ENCODE assay signal across 23 mouse cellular contexts in the genomic region with DNA sequence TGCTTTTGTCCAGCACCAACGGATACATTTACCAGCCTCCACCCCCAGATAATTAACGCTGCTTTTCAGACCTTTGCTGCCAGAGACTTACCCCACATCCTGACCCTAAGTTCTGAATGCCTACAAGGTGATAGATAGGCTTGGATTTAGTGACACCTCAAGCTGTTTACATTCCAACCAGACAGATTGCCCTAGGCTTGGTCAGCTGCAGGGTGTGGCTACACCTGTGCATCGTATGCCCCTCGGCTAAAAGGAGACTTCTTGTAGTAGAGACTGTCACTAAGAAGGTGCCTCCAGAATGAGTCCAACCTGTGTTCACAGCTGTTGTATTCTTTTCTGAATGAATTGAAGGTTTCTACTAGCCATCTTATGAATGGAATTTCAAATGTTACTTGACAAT.
DNase-seq lines count a peak whose midpoint lies in the region; ATAC-seq and TF ChIP-seq lines count a peak whose summit lies in the region.
"Had no signal": no experiment of that assay in that cellular context is flagged by ENCODE, and none has a peak within 500 bp of the region (broad histone marks: within the 10 kb centered on the region; RNA-seq: fewer than 3 reads in every experiment).

No protein-coding gene starts in this region.

- WGBS in midbrain, embryonic 11.5 days = 75% methylated on average over 4 of the region's 4 CpGs
- WGBS in midbrain, embryonic 14.5 days = 83% methylated on average over 4 of the region's 4 CpGs

- no peak overlapping the region for H3K9ac ChIP-seq in midbrain, embryonic 11.5 days (ENCODE audit: low read length)
- no peak overlapping the region for H3K9ac ChIP-seq in midbrain, embryonic 14.5 days (replicated peaks; ENCODE audit: low read length)
- H3K9ac ChIP-seq in ES-E14 (ENCODE audit: insufficient read depth, low read depth, low read length, poor library complexity, severe bottlenecking) = no peak overlapping the region
- H3K9ac ChIP-seq: embryonic facial prominence, embryonic 12.5 days; forebrain, embryonic 13.5 days; forebrain, embryonic 15.5 days; forebrain, postnatal 0 days had no signal

- in situ Hi-C loops in ES-E14 (cut with MboI; ENCODE audit: low sequenced_read_pairs in 2 of 2, unreplicated experiment in 2 of 2) = no loop called here

- H3K9me3 ChIP-seq in midbrain, embryonic 11.5 days (ENCODE audit: control insufficient read depth, low read length) = no peaks in the 10 kb centered on the region
- H3K9me3 ChIP-seq in midbrain, embryonic 14.5 days (ENCODE audit: control insufficient read depth, low read length) = no peaks in the 10 kb centered on the region
- no peaks in the 10 kb centered on the region for H3K9me3 ChIP-seq in ES-E14 (ENCODE audit: control insufficient read depth, insufficient read depth, low read depth, low read length)
- H3K9me3 ChIP-seq: embryonic facial prominence, embryonic 10.5 days; embryonic facial prominence, embryonic 12.5 days; forebrain, embryonic 13.5 days; forebrain, embryonic 15.5 days had no signal

- no peaks in the 10 kb centered on the region for H3K27me3 ChIP-seq in midbrain, embryonic 11.5 days (ENCODE audit: control insufficient read depth, insufficient read depth, low read length)
- H3K27me3 ChIP-seq in midbrain, embryonic 14.5 days (ENCODE audit: control insufficient read depth, insufficient read depth, low read length) = no peaks in the 10 kb centered on the region
- H3K27me3 ChIP-seq: CH12.LX; embryonic facial prominence, embryonic 12.5 days; forebrain, embryonic 13.5 days; forebrain, embryonic 15.5 days had no signal

- ATAC-seq in midbrain, embryonic 11.5 days (ENCODE audit: low FRiP score) = 0 out of 2 replicates have a peak, but pooled peaks have one; percentile 22
- no peak for ATAC-seq in midbrain, embryonic 14.5 days (ENCODE audit: low FRiP score, low TSS enrichment)
- ATAC-seq: CD4-positive, CD25-positive, alpha-beta regulatory T cell, adult 4 months; forebrain, embryonic 13.5 days; forebrain, embryonic 15.5 days; forebrain, postnatal 0 days had no signal

- DNase-seq in midbrain, embryonic 11.5 days (ENCODE audit: low spot score, missing footprints) = no peak
- no peak for DNase-seq in midbrain, embryonic 14.5 days
- peak; percentile 42 for DNase-seq in ES-E14 (ENCODE audit: low read depth, low spot score)
- peak; percentile 53 for DNase-seq in ZHBTc4 (ENCODE audit: low read depth, low spot score)
- no peak for DNase-seq in embryo, embryonic 11 days
- DNase-seq in frontal cortex, postnatal 14 days (ENCODE audit: low spot score in 2 of 2) = no peak
- DNase-seq: adrenal gland, adult 2 months; adrenal gland, postnatal 10 days; adrenal gland, postnatal 25 days; B cell, adult 2 months; cerebellum, adult 11 months; cerebellum, adult 18-20 months; cerebellum, adult 8-10 months; cerebellum, adult 9-11 months; cerebellum, postnatal 14 days; cerebellum, postnatal 36 days; forebrain, postnatal 0 days had no signal

- H3K27ac ChIP-seq in midbrain, embryonic 11.5 days (ENCODE audit: low read depth, low read length) = no peak overlapping the region
- H3K27ac ChIP-seq in midbrain, embryonic 14.5 days (replicated peaks; ENCODE audit: low read depth, low read length) = no peak overlapping the region
- no peak overlapping the region for H3K27ac ChIP-seq in ES-E14 (ENCODE audit: insufficient read depth, low read depth, low read length, poor library complexity, severe bottlenecking)
- H3K27ac ChIP-seq: embryonic facial prominence, embryonic 10.5 days; embryonic facial prominence, embryonic 12.5 days; forebrain, embryonic 13.5 days; forebrain, embryonic 15.5 days had no signal

- H3K36me3 ChIP-seq in midbrain, embryonic 11.5 days (ENCODE audit: control insufficient read depth, insufficient read depth, low read length) = no peaks in the 10 kb centered on the region
- no peaks in the 10 kb centered on the region for H3K36me3 ChIP-seq in midbrain, embryonic 14.5 days (ENCODE audit: control insufficient read depth, insufficient read depth, low read length)
- H3K36me3 ChIP-seq in ES-E14 (ENCODE audit: control insufficient read depth, insufficient read depth, low read length, poor library complexity, severe bottlenecking) = no peaks in the 10 kb centered on the region
- H3K36me3 ChIP-seq: embryonic facial prominence, embryonic 10.5 days; embryonic facial prominence, embryonic 12.5 days; forebrain, embryonic 15.5 days had no signal

- no peak overlapping the region for H3K4me3 ChIP-seq in midbrain, embryonic 11.5 days (ENCODE audit: low read depth, low read length)
- H3K4me3 ChIP-seq in midbrain, embryonic 14.5 days (replicated peaks; ENCODE audit: low read depth, low read length) = no peak overlapping the region
- H3K4me3 ChIP-seq in ES-E14 (ENCODE audit: insufficient read depth in 1 of 2, low read depth in 1 of 2, low read length in 2 of 2, poor library complexity in 1 of 2, severe bottlenecking in 1 of 2) = no peak overlapping the region
- H3K4me3 ChIP-seq: embryonic facial prominence, embryonic 10.5 days; embryonic facial prominence, embryonic 12.5 days; forebrain, embryonic 13.5 days; forebrain, embryonic 15.5 days had no signal

- no peak overlapping the region for H3K4me2 ChIP-seq in midbrain, embryonic 11.5 days
- no peak overlapping the region for H3K4me2 ChIP-seq in midbrain, embryonic 14.5 days (ENCODE audit: low read length)
- H3K4me2 ChIP-seq: embryonic facial prominence, embryonic 12.5 days; forebrain, embryonic 13.5 days; forebrain, embryonic 15.5 days had no signal

- no peaks in the 10 kb centered on the region for H3K4me1 ChIP-seq in midbrain, embryonic 11.5 days (ENCODE audit: control insufficient read depth, insufficient read depth, low read length)
- no peaks in the 10 kb centered on the region for H3K4me1 ChIP-seq in midbrain, embryonic 14.5 days (ENCODE audit: control insufficient read depth, insufficient read depth, low read length)
- H3K4me1 ChIP-seq in ES-E14 (ENCODE audit: control insufficient read depth in 2 of 2, insufficient read depth in 2 of 2, low read length in 2 of 2, poor library complexity in 1 of 2) = no peaks in the 10 kb centered on the region
- H3K4me1 ChIP-seq: embryonic facial prominence, embryonic 10.5 days; embryonic facial prominence, embryonic 12.5 days; forebrain, embryonic 13.5 days; forebrain, embryonic 15.5 days had no signal

TF ChIP-seq in ES-E14, 5 proteins besides CTCF, POLR2A, EP300 and RAD21:
- no peak for TF ChIP-seq ZNF384 (IDR thresholded peaks at IDR 0.05; ENCODE audit: low read depth, low read length)
- no peak for TF ChIP-seq MAFK (IDR thresholded peaks at IDR 0.05; ENCODE audit: insufficient read depth, low read depth, low read length)
- TF ChIP-seq ZC3H11A (IDR thresholded peaks at IDR 0.05; ENCODE audit: borderline replicate concordance, low read depth, low read length) = no peak
- no peak for TF ChIP-seq CHD2 (IDR thresholded peaks at IDR 0.05; ENCODE audit: low read depth, low read length)
- no peak for TF ChIP-seq HCFC1 (IDR thresholded peaks at IDR 0.05; ENCODE audit: borderline replicate concordance, insufficient read depth, low read length)

Comparison
In these comparisons a context has a peak if more than half of its experiments do, and no peak if none do; other contexts are left out.
1. DNase-seq: peak in ES-E14 (single experiment) and ZHBTc4 (single experiment); none in midbrain, embryonic 11.5 days (single experiment), midbrain, embryonic 14.5 days (single experiment), embryo, embryonic 11 days (single experiment) and frontal cortex, postnatal 14 days (0 of 2).